Comparison of ENCODE assay signal across 2 mouse cellular contexts in the genomic region with DNA sequence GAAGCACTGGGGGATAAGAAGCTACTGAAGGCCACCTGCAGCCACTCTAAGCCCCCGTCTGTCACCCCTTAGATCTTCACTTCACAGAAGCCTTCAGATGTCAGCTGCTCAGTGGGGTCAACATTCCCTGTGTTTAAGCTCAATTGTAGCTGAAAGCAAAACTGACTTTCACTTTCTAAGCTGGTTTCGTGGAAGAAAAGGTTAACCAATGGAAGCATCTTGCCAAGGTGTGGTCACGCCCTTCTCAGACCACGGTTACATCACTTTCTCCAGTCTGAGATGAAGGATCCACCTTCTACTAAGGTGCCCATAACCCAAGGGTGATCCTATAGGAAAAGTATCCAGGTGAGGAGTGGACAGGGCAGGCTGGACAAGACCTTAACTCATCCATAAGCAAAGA. TPM values are rescaled to one million over a fixed set of nuclear protein-coding genes. Genes with fewer than 3 reads are reported as not detected.
"Had no signal": no experiment of that assay in that cellular context is flagged by ENCODE, and none has a peak within 500 bp of the region (broad histone marks: within the 10 kb centered on the region; RNA-seq: fewer than 3 reads in every experiment).

No protein-coding gene starts in this region.

RNA-seq across cellular contexts. Expression of a gene that starts 36.2 kb away (rescaled TPM):
- polyA plus RNA-seq: liver, postnatal 0 days; macrophage had no signal
